Mouse (Mus musculus) thymus, adult 18-20 months (tissue): ENCODE results near the gene Ugt1a5.
"Not testable (repeated sequence)": the region's sequence is repeated elsewhere in the genome, so short reads cannot be mapped to it uniquely, and the experiment has no call there.

Experiments
- DNase-seq, 2 experiments: peaks; one replicate each; pipeline ENCODE4 v3.0.0; 2022; ENCODE audit warnings: mixed read lengths in 2 of 2

The Ugt1a5 gene

DNA sequence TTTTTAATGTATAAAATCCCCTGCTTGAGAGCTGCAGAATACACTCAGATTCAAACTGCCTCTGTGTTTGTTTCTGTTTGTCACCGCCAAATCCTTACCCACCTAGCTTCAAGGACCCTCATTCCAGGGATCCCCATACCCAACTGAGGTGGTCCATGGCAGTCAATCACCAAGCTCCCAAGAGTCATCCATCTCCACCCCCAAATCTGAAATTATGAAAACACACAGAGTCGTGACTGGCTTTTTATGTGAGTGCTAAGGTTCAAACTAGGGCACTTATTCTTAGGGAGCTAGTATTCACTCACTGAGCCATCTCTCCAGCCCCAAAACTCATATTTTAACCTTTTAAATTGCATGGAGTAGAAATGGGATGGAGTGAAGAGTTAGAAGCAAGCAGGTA, 59.5 kb downstream of the Ugt1a5 start:
- not testable (repeated sequence) for DNase-seq

- DNase-seq, result no peak
Measured at GRCm38 (mm10) chr1:88225741-88226140, 59.9 kb downstream of the Ugt1a5 start.

DNA sequence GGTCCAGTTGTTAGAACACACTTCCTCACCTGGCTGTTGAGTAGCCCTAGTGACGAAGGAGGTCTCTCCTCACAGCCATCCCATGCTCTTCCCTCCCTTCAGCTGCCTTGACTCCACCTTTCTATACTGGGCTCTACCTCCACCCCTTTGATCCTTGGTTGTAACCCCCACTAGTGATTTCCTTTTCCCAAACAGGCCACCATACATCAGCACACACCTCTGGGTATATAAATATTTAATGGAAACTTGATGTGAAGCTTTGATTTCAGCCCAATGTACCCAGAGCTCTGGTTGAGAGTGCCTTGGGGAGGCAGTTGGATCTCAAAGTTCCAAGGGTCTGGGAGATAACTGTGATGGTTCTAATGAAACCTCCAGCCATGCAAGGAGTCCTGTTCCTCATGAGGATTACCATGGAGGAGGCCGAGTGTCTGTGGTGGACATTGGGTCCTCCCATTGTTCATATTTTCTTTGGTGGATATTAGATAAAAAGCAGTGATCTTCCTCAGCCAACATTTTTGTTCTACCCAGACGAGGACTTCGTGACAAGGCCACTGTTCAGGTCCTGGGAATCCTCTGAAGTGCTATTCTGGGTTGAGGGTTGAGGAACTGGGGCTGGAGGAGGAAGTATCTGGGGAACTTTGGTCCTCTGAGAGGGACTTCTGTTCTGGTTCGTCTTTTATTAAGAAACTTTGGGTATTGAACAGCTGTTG, 61.0 kb downstream of the Ugt1a5 start, which contains the start of gene Mroh2a:
Mroh2a (plus strand) TSS at position 317 of the 710 bp plus-strand sequence.
- DNase-seq, result no peak

GRCm38 (mm10) chr1:88227482-88227881, 61.7 kb downstream of the Ugt1a5 start:
- no peak for DNase-seq

DNA sequence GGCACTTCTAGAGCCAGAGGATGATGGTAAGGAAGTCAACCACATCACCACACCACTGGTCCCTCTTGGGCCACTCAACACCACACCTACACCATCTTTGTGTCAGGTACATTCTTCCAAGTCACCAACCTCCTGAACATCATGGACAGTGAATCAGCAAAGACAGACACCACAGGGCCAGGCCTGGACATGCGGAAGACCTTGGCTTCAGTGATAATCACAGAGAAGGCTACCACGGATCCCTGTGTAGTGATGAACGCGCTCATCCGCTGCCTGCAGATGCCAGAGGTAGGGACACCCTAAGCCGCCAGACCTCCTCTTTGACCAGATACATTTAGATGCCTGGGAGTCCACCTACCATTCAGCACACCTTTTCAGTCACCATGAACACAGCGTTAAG, 62.3 kb downstream of the Ugt1a5 start:
- DNase-seq, result no peak

GRCm38 (mm10) chr1:88229566-88229965, 63.8 kb downstream of the Ugt1a5 start:
- no peak for DNase-seq

- DNase-seq, result peak in 1 of 2 experiments; percentile 9
Measured at GRCm38 (mm10) chr1:88229986-88230385, 64.2 kb downstream of the Ugt1a5 start.

DNA sequence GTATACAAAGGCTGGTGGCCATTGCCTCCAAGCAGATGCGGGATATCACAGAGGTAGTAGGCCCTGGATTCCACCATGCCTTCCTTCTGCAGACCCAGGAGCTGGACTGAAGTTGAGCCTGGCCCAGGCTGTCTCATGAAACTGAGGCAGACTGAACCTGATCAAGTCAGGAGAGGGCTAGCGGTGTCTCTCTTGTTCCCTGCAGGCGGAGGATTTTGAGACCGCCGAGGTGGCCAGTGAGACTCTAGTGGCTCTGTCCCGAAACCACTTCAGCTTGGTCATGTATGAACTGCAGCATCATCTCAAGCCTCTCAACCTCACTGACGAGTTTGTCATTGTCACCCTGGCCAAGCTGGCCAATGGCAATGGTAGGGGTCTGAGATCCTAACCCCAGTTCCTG, 64.6 kb downstream of the Ugt1a5 start:
- peak in 1 of 2 experiments; percentile 6 for DNase-seq

DNA sequence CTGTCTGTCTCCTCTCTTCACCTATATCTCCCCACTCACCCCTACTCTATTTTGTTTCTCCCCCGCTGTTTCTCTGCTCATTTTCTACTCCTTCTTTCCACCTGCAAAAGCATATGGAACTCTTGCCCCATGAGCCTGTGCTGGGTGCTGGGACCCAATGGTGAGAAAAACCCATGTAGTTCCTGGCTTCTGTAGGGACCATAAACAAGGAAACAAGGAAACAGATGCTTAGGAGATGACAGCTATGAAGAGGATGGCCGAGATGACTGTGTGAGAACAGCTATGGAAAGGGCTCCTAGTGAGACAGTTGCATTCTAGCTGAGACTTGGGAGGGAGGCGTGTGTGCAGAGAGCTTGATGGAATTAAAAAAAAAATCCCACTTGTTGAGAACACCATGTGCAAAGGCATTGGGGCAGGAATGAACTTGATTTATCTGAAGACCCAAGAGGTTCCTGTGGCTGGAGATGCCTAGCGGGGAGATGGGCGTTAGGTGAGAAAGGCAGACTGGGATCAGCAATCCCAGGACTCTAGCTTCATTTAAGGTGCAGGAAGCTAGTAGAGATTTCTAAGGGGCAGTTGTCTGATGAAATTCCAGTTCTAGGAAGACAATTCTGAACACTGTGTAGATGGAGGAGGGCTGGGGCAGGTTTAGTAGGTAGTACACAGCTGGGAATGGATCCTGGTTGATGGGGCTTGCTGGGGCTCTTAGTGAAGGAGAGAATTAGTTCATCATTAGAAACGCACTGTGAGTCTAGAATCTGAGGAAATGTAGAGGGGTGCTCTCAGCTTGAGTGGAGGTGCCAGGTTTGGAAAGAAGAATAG, 65.4 kb downstream of the Ugt1a5 start:
- peak in 1 of 2 experiments; percentile 4 for DNase-seq

DNA sequence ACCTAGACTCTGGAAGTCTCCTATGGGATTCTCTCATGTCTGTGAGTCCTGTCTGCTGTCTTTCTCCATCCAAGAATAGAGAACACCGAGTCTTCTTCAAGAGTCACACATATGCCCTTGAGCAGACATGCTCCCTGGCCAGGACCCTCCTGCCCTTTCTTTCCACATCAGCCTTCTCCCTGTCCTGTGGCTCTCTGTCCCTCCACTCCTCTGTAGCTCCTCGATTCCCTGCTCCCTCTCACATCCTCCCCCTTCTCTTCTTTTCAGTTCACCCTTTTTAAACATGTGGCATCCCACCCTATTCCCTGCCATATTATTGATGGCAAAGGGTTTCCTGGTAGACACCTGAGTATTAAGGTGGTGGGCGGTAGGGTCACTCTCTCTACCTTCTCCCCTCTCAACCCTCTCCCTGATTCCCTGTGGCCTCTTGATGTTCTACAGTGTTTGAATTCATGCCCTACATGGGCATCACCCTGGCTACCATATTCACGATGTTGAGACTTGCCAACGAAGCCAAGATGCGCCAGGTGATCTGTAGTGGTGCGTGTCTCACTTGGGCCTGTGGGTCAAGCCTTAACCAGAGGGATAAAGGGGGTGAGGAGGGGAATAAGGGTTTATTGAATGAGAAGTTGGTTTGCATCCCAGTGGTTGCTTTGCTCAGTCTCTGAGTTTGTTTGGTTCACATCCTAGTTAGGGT, 66.1 kb downstream of the Ugt1a5 start:
- DNase-seq, result no peak

GRCm38 (mm10) chr1:88232664-88233380, 67.0 kb downstream of the Ugt1a5 start:
- DNase-seq, result no peak

- DNase-seq, result no peak
Measured at GRCm38 (mm10) chr1:88233421-88234247, 67.8 kb downstream of the Ugt1a5 start.

- no peak for DNase-seq
Measured at GRCm38 (mm10) chr1:88234248-88234610, 68.4 kb downstream of the Ugt1a5 start.

DNA sequence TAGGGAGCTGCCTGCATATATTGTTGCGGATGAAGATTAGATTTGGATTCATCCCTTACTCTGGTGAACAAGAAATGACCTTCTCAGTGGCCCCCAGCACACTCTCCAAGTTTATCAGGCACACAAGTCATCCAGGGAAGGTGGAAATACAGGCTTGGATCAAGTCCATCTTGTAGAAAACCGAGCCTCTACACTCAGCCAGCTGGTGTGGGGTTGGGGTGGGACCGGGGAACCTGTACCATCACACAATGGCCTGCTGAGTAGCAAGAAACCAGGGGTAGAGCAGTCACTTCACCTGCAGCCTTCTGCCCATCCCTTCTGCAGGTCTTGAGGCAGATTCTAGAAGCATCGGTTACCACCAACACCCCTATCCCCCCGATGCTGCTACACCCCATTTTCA, 68.8 kb downstream of the Ugt1a5 start:
- no peak for DNase-seq

DNA sequence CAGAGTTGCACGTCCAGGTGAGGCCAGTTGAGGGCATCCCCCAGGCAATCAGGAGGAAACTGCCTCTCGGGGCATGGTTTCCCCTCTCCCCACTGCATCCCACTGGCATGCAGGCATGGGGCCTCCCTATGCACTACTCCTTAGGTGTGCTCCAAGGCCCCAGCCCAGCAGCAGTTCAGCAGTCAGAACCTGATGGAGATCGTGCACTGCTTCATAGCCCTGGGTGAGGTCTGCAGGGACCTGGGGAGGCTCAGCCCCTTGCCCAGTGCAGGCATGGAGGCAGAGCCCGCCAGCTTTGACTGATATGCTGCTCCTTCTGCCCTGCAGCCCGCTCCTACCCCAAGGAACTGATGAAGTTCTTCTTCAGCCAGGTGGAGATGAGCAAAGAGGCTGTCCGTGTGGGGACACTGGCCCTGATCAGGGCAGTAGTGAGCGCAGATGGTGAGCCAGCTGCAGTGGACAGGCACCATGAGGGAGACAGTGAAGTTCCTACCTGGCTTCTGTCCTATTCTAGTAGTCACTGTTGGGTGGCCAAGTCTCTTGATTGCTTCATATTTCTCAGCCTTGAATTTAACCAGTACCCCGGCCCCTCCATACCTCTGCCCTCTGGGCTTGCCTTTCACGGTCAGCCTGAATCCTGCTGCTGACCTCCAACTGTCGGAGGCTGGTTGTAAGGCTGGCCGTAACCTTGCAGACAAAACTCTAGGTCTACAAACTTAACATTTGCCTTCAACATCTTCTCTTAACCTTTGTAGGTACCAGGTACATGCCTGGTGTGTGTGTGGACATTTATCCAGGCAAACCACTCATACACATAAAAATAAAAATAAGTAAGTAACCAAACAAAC, 69.5 kb downstream of the Ugt1a5 start:
- DNase-seq, result no peak

GRCm38 (mm10) chr1:88235894-88236415, 70.1 kb downstream of the Ugt1a5 start:
- no peak for DNase-seq

DNA sequence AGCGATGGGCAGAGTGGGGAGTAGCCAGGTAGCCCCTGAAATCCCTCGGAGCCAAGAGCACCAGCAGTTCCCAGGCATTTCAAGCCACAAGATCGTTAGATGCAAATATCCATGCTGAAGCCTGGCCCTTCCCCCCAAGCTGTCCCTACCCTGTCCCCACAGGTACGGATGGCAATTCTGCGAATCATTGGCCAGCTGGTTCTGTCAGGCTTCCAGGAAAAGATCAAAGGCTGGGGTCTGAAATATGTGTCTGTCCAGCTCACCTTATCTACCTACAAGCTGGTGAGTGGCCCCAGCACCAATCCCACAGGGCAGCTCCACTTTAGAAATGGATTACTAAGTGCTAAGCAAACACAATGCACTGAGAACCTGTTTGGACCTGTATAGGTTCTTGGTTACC, 71.5 kb downstream of the Ugt1a5 start:
- no peak for DNase-seq

- DNase-seq, result no peak
Measured at GRCm38 (mm10) chr1:88238771-88239170, 73.0 kb downstream of the Ugt1a5 start.

DNA sequence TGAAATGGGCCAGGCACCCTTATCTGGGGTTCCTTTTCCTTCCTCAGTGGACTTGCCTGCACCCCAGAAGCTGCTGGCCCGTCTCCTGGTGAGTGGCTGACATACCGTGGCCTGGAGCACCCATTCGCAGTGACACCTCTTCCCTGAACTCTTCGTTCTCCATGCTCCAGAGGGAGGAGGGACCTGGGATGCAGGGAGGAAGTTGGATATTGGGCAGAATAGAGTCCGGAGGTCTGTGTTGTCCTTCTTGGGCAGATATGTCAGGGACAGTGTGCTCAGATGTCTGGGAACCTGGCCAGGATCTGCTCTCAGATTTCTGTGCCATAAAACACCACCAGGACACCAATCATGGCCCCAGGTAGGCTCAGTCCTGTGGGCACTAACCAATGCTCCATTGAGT, 74.3 kb downstream of the Ugt1a5 start:
- DNase-seq, result no peak

- DNase-seq, result no peak
Measured at GRCm38 (mm10) chr1:88240579-88240978, 74.8 kb downstream of the Ugt1a5 start.

DNA sequence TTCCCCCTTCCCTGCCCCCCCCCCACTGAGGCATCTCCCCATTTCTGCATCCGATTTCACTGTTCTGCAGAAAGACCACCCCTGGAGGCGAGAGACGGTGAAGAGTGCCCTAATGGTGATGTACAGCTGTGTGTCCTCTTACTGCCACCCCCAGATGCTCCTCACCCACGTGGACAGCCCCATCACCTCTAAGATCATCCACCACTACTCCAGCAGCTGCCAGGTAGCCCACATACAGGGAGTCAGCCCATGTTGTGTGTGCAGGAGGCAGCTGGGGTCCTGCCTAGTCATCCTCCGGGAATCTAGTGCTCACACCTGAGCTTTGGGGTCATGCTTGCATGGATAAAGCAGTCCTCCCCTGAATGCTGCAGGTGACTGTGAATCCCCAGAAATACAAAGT, 78.0 kb downstream of the Ugt1a5 start:
- DNase-seq, result no peak
